Mouse (Mus musculus): ENCODE measurements at regions not wholly inside any gene's neighbourhood (a gene's known extent, or its start where the extent isn't known, plus 50 kb on each side); places are given as distances from the start of the nearest gene placed in this dataset.

DNA sequence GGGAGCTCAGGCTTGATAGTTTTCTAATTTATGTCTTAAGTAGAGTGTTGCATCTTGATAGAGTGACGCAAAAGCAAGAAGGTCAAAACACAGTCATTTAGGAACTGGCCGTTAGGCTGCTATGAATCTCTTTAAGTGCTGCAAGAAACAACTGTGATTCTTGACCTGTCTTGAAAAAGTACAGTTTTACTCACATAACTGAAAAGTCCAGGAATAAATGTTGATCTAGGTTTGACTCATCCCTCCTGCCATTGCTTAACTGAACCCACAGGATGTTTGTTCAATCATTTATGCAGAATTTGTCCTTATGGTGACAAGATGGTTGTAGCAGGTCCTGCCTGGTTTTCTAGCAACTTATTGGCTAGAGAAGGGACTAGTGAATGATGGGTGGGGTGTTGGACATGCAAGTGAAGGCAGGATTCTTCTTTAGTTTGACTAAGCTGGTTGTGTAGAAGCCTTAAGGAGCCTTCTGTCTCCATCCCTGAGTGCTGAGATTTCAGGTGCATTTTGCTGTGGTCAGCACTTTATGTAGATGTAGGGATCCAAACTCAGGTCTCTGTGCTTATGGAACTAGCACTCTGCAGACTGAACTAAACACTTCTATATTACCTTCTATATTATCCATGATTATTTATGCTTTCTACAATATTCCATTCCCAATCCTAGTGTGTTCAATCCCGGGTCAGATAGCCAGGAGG is 782.7 kb upstream of the Lrrc6 start (continued):
- TF ChIP-seq BHLHE40 (IDR thresholded peaks at IDR 0.05; ENCODE audit: low read depth, low read length) (no peak), MAX (IDR thresholded peaks at IDR 0.05; ENCODE audit: low read length) (no peak), TCF12 (IDR thresholded peaks at IDR 0.05; ENCODE audit: low read depth, low read length) (no peak), TBP (conservative IDR thresholded peaks at IDR 0.05; ENCODE audit: low read depth, low read length) (no peak), ZMIZ1 (IDR thresholded peaks at IDR 0.05; ENCODE audit: low read depth, low read length) (no peak), IRF4 (IDR thresholded peaks at IDR 0.05; ENCODE audit: low read depth, low read length) (peak; percentile 74), CHD1 (IDR thresholded peaks at IDR 0.05; ENCODE audit: low read depth, low read length) (no peak), GABPA (IDR thresholded peaks at IDR 0.05; ENCODE audit: insufficient replicate concordance, low read depth, low read length) (no peak), ETS1 (conservative IDR thresholded peaks at IDR 0.05; ENCODE audit: low read depth, low read length) (no peak), RCOR1 (conservative IDR thresholded peaks at IDR 0.05; ENCODE audit: low read depth, low read length) (no peak), RAD21 (IDR thresholded peaks at IDR 0.05; ENCODE audit: low read depth, low read length) (no peak), MAFK (IDR thresholded peaks at IDR 0.05; ENCODE audit: insufficient replicate concordance, low read length) (peak; percentile 95), CHD2 (IDR thresholded peaks at IDR 0.05; ENCODE audit: low read length) (no peak), NELFE (IDR thresholded peaks at IDR 0.05; ENCODE audit: low read depth, low read length) (no peak), POLR2A (IDR thresholded peaks at IDR 0.05; ENCODE audit: low read depth, low read length) (no peak), ZKSCAN1 (IDR thresholded peaks at IDR 0.05; ENCODE audit: borderline replicate concordance, low read depth, low read length) (no peak)

DNA sequence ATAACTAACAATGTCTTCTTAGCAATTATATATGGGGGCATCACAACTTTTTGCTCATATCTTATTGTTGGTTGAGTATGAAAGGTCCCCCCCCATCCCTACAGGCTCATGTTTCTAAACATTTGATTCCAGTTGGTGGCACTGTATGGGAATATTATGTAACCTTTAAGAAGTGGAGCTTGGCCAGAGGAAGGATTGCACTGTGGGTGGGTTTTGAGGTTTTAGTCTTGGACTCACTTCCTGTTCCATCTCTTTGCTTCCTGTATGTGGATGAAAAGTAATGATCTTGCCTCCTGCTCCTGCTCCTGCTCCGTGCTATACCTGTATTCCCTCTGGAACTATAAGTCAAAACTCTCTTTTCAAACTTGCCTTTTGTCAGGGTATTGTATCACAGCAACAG is 778.2 kb upstream of the Lrrc6 start:
- TF ChIP-seq CTCF (conservative IDR thresholded peaks at IDR 0.05 in 1 of 2, IDR thresholded peaks at IDR 0.05 in 1 of 2; ENCODE audit: low read depth in 2 of 2, low read length in 2 of 2) (no peak), GABPA (IDR thresholded peaks at IDR 0.05; ENCODE audit: insufficient replicate concordance, low read depth, low read length) (no peak), USF2 (conservative IDR thresholded peaks at IDR 0.05; ENCODE audit: low read depth, low read length) (no peak), JUN (IDR thresholded peaks at IDR 0.05; ENCODE audit: insufficient read depth, low read depth, low read length) (no peak), HCFC1 (IDR thresholded peaks at IDR 0.05; ENCODE audit: low read depth, low read length) (no peak), UBTF (IDR thresholded peaks at IDR 0.05; ENCODE audit: low read depth, low read length) (no peak), ZC3H11A (IDR thresholded peaks at IDR 0.05; ENCODE audit: low read depth, low read length) (no peak), JUND (conservative IDR thresholded peaks at IDR 0.05; ENCODE audit: low read depth, low read length) (no peak), RAD21 (IDR thresholded peaks at IDR 0.05; ENCODE audit: low read depth, low read length) (no peak), TCF12 (IDR thresholded peaks at IDR 0.05; ENCODE audit: low read depth, low read length) (no peak), E2F4 (IDR thresholded peaks at IDR 0.05; ENCODE audit: insufficient replicate concordance, low read depth, low read length) (no peak), SIN3A (IDR thresholded peaks at IDR 0.05; ENCODE audit: low read length) (no peak), MYC (IDR thresholded peaks at IDR 0.05; ENCODE audit: low read depth, low read length) (no peak), ZNF384 (IDR thresholded peaks at IDR 0.05; ENCODE audit: low read depth, low read length) (no peak), NELFE (IDR thresholded peaks at IDR 0.05; ENCODE audit: low read depth, low read length) (no peak), POLR2AphosphoS2 (IDR thresholded peaks at IDR 0.05; ENCODE audit: low read depth, low read length) (no peak), EP300 (IDR thresholded peaks at IDR 0.05; ENCODE audit: low read length) (no peak), PAX5 (IDR thresholded peaks at IDR 0.05; ENCODE audit: low read length) (no peak), MXI1 (IDR thresholded peaks at IDR 0.05; ENCODE audit: low read depth, low read length) (no peak), KAT2A (IDR thresholded peaks at IDR 0.05; ENCODE audit: insufficient replicate concordance, low read length) (no peak)
- no peaks in the 10 kb centered on the region for H3K36me3 ChIP-seq (replicated peaks in 1 of 2; ENCODE audit: control insufficient read depth in 1 of 2, insufficient read depth in 1 of 2, low read length in 1 of 2)
- no peaks in the 10 kb centered on the region for H3K9me3 ChIP-seq (replicated peaks; ENCODE audit: low read length)
- no peak for DNase-seq (ENCODE audit: extremely low read depth)
- no peak overlapping the region for H3K4me3 ChIP-seq (replicated peaks in 1 of 3; ENCODE audit: low read depth in 2 of 3, low read length in 2 of 3, poor library complexity in 1 of 3)
- no peaks in the 10 kb centered on the region for H3K27me3 ChIP-seq (replicated peaks)
- peaks cover 0 to 4% of the 10 kb centered on the region in 2 experiments; a peak in 1 of 4 replicates for H3K4me1 ChIP-seq (ENCODE audit: control insufficient read depth in 1 of 2, insufficient read depth in 2 of 2)
- in situ Hi-C loops (cut with MboI; ENCODE audit: low pct_ligation_motif_present, low pct_unique_long_range_greater_than_20kb, low sequenced_read_pairs) (no loop called here), dilution Hi-C loops (cut with MboI; ENCODE audit: extremely low pct_ligation_motif_present, extremely low pct_unique_long_range_greater_than_20kb, low sequenced_read_pairs) (no loop called here)
- no peak overlapping the region for H3K27ac ChIP-seq (ENCODE audit: insufficient read depth, low read depth)
- no peak overlapping the region for H3K9ac ChIP-seq (ENCODE audit: insufficient read depth, low read depth)
- no peaks in the 10 kb centered on the region for H3K79me2 ChIP-seq (replicated peaks; ENCODE audit: control insufficient read depth, extremely low read depth, insufficient read depth, poor library complexity, severe bottlenecking)
- no peak overlapping the region for H3K4me2 ChIP-seq (ENCODE audit: insufficient read depth, low read depth, poor library complexity, severe bottlenecking)

Measured in CH12.LX (cell line).